Mouse (Mus musculus) ovary, adult 18-20 months (tissue): ENCODE measurements at regions not wholly inside any gene's neighbourhood (a gene's known extent, or its start where the extent isn't known, plus 50 kb on each side); places are given as distances from the start of the nearest gene placed in this dataset.
"Not testable (repeated sequence)": the region's sequence is repeated elsewhere in the genome, so short reads cannot be mapped to it uniquely, and the experiment has no call there.

ENCODE experiments used
- DNase-seq: peaks from one replicate; pipeline ENCODE4 v3.0.0; 2022; ENCODE audit warnings: low spot score, mixed read lengths

GRCm38 (mm10) chr5:148706323-148707120 is 153.9 kb upstream of the Ubl3 start:
- no peak for DNase-seq

- no peak for DNase-seq
Measured at GRCm38 (mm10) chr5:148704769-148705168, 152.2 kb upstream of the Ubl3 start.

GRCm38 (mm10) chr5:148701859-148702258 is 149.3 kb upstream of the Ubl3 start:
- no peak for DNase-seq

- no peak for DNase-seq
Measured at GRCm38 (mm10) chr5:148701001-148701400, 148.4 kb upstream of the Ubl3 start.

- DNase-seq, result no peak
Measured at GRCm38 (mm10) chr5:148700240-148700639, 147.7 kb upstream of the Ubl3 start.

- no peak for DNase-seq
Measured at GRCm38 (mm10) chr5:148697631-148698368, 145.2 kb upstream of the Ubl3 start.

- DNase-seq, result no peak
Measured at GRCm38 (mm10) chr5:148694352-148694751, 141.8 kb upstream of the Ubl3 start.

GRCm38 (mm10) chr5:148691486-148691885 is 138.9 kb upstream of the Ubl3 start:
- DNase-seq, result no peak

- DNase-seq, result no peak
Measured at GRCm38 (mm10) chr5:148690823-148691197, 138.2 kb upstream of the Ubl3 start.

- no peak for DNase-seq
Measured at GRCm38 (mm10) chr5:148690158-148690822, 137.7 kb upstream of the Ubl3 start.

- no peak for DNase-seq
Measured at GRCm38 (mm10) chr5:148689297-148689696, 136.7 kb upstream of the Ubl3 start.

- no peak for DNase-seq
Measured at GRCm38 (mm10) chr5:148688501-148688900, 135.9 kb upstream of the Ubl3 start.

- DNase-seq, result no peak
Measured at GRCm38 (mm10) chr5:148687827-148688226, 135.2 kb upstream of the Ubl3 start.

GRCm38 (mm10) chr5:148684216-148684615 is 131.6 kb upstream of the Ubl3 start:
- DNase-seq, result no peak

GRCm38 (mm10) chr5:148682553-148682952 is 130.0 kb upstream of the Ubl3 start:
- no peak for DNase-seq

GRCm38 (mm10) chr5:148680341-148680740 is 127.8 kb upstream of the Ubl3 start:
- DNase-seq, result no peak

GRCm38 (mm10) chr5:148679586-148679985 is 127.0 kb upstream of the Ubl3 start:
- DNase-seq, result no peak

GRCm38 (mm10) chr5:148678285-148678937 is 125.8 kb upstream of the Ubl3 start:
- not testable (repeated sequence) for DNase-seq

- DNase-seq, result no peak
Measured at GRCm38 (mm10) chr5:148674281-148674680, 121.7 kb upstream of the Ubl3 start.

GRCm38 (mm10) chr5:148662281-148662741 is 109.7 kb upstream of the Ubl3 start:
- DNase-seq, result no peak

GRCm38 (mm10) chr5:148661120-148661519 is 108.5 kb upstream of the Ubl3 start:
- DNase-seq, result no peak
